ENCODE assay signal across 35 mouse cellular contexts in genomic region chr17:8203487-8203886, GRCm38 (mm10). TPM values are rescaled to one million over a fixed set of nuclear protein-coding genes. Genes with fewer than 3 reads are reported as not detected.
"Had no signal": no experiment of that assay in that cellular context is flagged by ENCODE, and none has a peak within 500 bp of the region (broad histone marks: within the 10 kb centered on the region; RNA-seq: fewer than 3 reads in every experiment).

No protein-coding gene starts in this region.

- ATAC-seq: hindbrain, embryonic 16.5 days; intestine, embryonic 16.5 days; liver, embryonic 12.5 days had no signal

- H3K4me3 ChIP-seq: heart, adult 2 months; heart, embryonic 13.5 days; heart, embryonic 15.5 days; hindbrain, embryonic 10.5 days; hindbrain, embryonic 12.5 days; kidney, embryonic 15.5 days; limb, embryonic 13.5 days; limb, embryonic 15.5 days; liver, embryonic 12.5 days had no signal

- H3K27ac ChIP-seq: heart, adult 2 months; heart, embryonic 13.5 days; heart, embryonic 15.5 days; hindbrain, embryonic 10.5 days; hindbrain, embryonic 12.5 days; hindbrain, embryonic 14.5 days; kidney, embryonic 15.5 days; kidney, postnatal 0 days; limb, embryonic 13.5 days; limb, embryonic 15.5 days; liver, embryonic 12.5 days had no signal

- H3K27me3 ChIP-seq: heart, embryonic 13.5 days; heart, embryonic 15.5 days; hindbrain, embryonic 12.5 days; kidney, embryonic 15.5 days; limb, embryonic 13.5 days; limb, embryonic 15.5 days; liver, embryonic 12.5 days had no signal

- DNase-seq: gastrocnemius, postnatal 14 days; gastrocnemius, postnatal 36 days; heart, adult 2 months; heart, postnatal 14 days; heart, postnatal 36 days; kidney, adult 11 months; kidney, adult 2 months; kidney, adult 9 months; kidney, postnatal 14 days; kidney, postnatal 36 days; layer of hippocampus, adult 9-11 months; layer of hippocampus, postnatal 36 days; left cerebral cortex, postnatal 4 days had no signal

- H3K4me1 ChIP-seq: heart, embryonic 13.5 days; heart, embryonic 15.5 days; hindbrain, embryonic 10.5 days; hindbrain, embryonic 12.5 days; kidney, embryonic 15.5 days; limb, embryonic 13.5 days; limb, embryonic 15.5 days; liver, embryonic 12.5 days had no signal

RNA-seq across cellular contexts. Expression of gene Ccr6, which starts 32.4 kb away (rescaled TPM):
- total RNA-seq: gastrocnemius, adult 18-20 months; gastrocnemius, adult 8-10 months; gastrocnemius, postnatal 14 days; gastrocnemius, postnatal 36 days; heart, adult 2 months; heart, postnatal 14 days; heart, postnatal 36 days; layer of hippocampus, postnatal 14 days; layer of hippocampus, postnatal 36 days; left cerebral cortex, postnatal 10 days; left cerebral cortex, postnatal 25 days; left cerebral cortex, postnatal 4 days; liver, adult 2 months had no signal
- polyA plus RNA-seq: heart, embryonic 11.5 days; heart, embryonic 13.5 days; heart, postnatal 0 days; hindbrain, embryonic 10.5 days; hindbrain, embryonic 12.5 days; hindbrain, embryonic 14.5 days; hindbrain, embryonic 16.5 days; kidney, embryonic 15.5 days; kidney, postnatal 0 days; limb, embryonic 11.5 days; limb, embryonic 13.5 days; limb, embryonic 15.5 days; liver, embryonic 12.5 days had no signal

RNA-seq across cellular contexts. Expression of gene Gm49673, which starts 55.9 kb away (rescaled TPM):
- total RNA-seq: gastrocnemius, postnatal 36 days; heart, adult 2 months; heart, postnatal 36 days; left cerebral cortex, postnatal 4 days; liver, adult 2 months had no signal
- polyA plus RNA-seq: heart, adult 2 months; heart, embryonic 11.5 days; heart, embryonic 13.5 days; heart, postnatal 0 days; hindbrain, embryonic 10.5 days; hindbrain, embryonic 12.5 days; intestine, embryonic 16.5 days; large intestine, adult 2 months; limb, embryonic 15.5 days; liver, embryonic 12.5 days had no signal
